Mouse (Mus musculus) bone marrow macrophage, adult 2 months (primary cell): Measurements from ENCODE around the gene Uhrf1bp1. TPM values are rescaled to one million over a fixed set of nuclear protein-coding genes. Genes with fewer than 3 reads are reported as not detected.

Experiments used
- H3K27ac ChIP-seq: 2 replicates; pipeline ENCODE4 v1.5.1; 2012; ENCODE audit warnings: low read depth, low read length; ENCODE audit not compliant: insufficient read depth
- H3K4me1 ChIP-seq: 2 replicates; pipeline ENCODE4 v1.6.1; 2012; ENCODE audit warnings: low read length; ENCODE audit not compliant: control insufficient read depth, insufficient read depth
- H3K4me3 ChIP-seq: 2 replicates; pipeline ENCODE4 v1.5.1; 2012; ENCODE audit warnings: mild to moderate bottlenecking, low read length, moderate library complexity; ENCODE audit not compliant: insufficient read depth
- CTCF ChIP-seq: IDR thresholded peaks from 2 replicates; pipeline ENCODE4 v1.5.1; 2012; ENCODE audit warnings: low read depth, mild to moderate bottlenecking, low read length, moderate library complexity
- POLR2A ChIP-seq: IDR thresholded peaks from 2 replicates; pipeline ENCODE4 v1.6.1; 2012; ENCODE audit warnings: mild to moderate bottlenecking, low read depth, low read length, borderline replicate concordance
- polyA plus RNA-seq: library from polyadenylated mRNA; stranded (reverse); fragments of >200 nt; gene quantifications from 2 replicates; pipeline ENCODE4 v1.2.4, GENCODE M21; 2012; ENCODE audit not compliant: missing spikeins, insufficient read depth, insufficient read length

The Uhrf1bp1 gene
- polyA plus RNA-seq, 1 experiment, result 7.5 TPM

DNA sequence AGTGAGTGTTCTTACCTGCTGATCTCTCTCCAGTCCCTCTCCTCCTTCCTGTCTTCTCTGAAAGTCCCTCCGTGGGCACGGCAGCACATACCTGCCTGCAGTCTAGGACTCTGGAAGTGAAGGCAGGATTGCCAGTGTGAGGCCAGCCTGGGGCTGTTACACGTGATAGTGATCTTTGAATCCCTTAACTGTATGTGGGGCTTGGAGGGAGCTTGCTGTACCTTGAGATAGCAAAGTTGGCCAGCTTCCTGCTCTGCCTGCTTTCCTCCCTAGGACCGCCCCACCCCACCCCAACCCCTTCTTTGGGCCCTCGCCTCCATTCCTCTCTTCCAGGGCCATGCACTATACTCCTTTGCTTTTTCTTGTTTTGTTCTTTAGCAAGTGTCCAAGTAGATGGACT is 18.3 kb downstream of the Uhrf1bp1 start:
- peaks cover 5% of the 10 kb centered on the region; the same call in 1 of the 2 replicates for H3K4me1 ChIP-seq
- TF ChIP-seq CTCF, result no peak
- no peak for TF ChIP-seq POLR2A
- H3K27ac ChIP-seq, result no peak overlapping the region
- no peak overlapping the region for H3K4me3 ChIP-seq

GRCm38 (mm10) chr17:27881518-27881917 is 25.3 kb downstream of the Uhrf1bp1 start:
- Histone ChIP-seq H3K4me3 (no peak overlapping the region), H3K4me1 (no peaks in the 10 kb centered on the region), H3K27ac (no peak overlapping the region)
- no peak for TF ChIP-seq POLR2A
- TF ChIP-seq CTCF, result no peak

GRCm38 (mm10) chr17:27883129-27883528 is 26.9 kb downstream of the Uhrf1bp1 start:
- no peak overlapping the region for H3K4me3 ChIP-seq
- TF ChIP-seq POLR2A, result no peak
- TF ChIP-seq CTCF, result no peak
- no peaks in the 10 kb centered on the region for H3K4me1 ChIP-seq
- H3K27ac ChIP-seq, result no peak overlapping the region

GRCm38 (mm10) chr17:27883994-27884393 is 27.8 kb downstream of the Uhrf1bp1 start:
- no peak for TF ChIP-seq CTCF
- no peak for TF ChIP-seq POLR2A
- Histone ChIP-seq H3K4me1 (no peaks in the 10 kb centered on the region), H3K27ac (no peak overlapping the region), H3K4me3 (no peak overlapping the region)

DNA sequence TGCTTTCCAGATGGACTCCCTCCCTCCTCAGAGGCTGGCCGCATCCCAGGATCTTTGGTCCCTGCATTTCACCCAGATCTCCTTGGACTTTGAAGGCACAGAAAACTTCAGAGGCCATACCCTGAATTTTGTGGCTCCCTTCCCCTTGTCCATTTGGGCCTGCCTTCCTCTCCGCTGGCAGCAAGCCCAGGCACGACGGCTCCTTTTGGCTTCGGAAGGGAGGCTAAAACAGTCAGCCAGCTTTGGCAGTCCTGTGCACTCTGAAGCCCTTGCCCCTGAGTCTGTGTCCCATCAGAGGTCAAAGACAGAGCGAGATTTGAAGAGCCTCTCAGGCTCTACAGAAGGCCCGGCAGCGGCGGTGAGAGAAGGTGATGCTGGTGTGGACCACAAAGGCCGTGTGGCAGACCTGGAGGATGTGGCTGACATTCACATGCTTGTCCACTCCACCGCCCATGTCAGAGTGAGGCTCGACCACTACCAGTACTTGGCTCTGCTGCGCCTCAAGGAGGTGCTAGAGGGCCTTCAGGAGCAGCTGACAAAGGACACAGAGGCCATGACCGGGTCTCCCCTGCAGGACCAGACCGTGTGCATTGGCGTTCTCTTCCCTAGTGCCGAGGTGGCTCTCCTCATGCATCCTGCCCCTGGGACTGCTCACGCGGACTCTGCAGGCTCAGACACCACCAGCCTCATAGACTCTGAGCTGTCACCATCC is 30.4 kb downstream of the Uhrf1bp1 start:
- no peak for TF ChIP-seq POLR2A
- no peak for TF ChIP-seq CTCF
- no peak overlapping the region for H3K4me3 ChIP-seq
- H3K4me1 ChIP-seq, result no peaks in the 10 kb centered on the region
- H3K27ac ChIP-seq, result no peak overlapping the region

DNA sequence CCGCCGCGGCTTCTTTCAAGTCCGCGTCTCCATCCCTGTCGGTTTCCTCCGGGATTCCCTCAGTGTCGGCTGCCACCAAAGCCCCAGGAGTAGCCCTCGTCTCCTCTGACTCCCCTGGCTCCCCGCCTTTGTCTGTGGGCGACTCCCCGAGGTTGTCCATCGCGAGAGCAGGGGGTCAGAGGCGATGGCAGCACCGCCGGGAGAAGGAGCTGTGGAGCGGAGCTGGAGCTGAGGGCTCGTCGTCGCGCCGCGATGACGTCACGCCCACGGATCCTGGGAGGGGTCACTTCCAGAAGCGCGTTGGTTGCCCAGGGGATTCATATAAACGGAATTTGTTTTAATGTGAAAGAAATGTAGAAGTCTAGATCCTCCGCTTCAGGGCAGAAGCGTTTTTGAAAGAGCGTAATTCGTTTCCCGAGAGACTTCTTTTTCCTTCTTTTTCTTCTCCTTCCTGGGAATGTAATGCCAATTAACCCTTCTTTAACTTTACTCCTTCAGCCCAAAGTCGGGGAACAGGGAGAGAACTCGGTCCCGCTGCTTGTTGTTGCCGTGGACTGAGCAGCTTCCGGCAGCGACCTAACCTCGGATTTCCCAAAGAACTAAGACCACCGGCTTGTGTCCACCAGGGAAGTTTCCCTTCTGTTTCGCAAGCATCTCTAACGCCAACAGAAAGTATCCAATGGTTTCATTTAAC is 51.4 kb downstream of the Uhrf1bp1 start:
- Histone ChIP-seq H3K4me3 (peak overlapping the region; percentile 83), H3K27ac (no peak overlapping the region), H3K4me1 (peaks cover 10% of the 10 kb centered on the region)
- TF ChIP-seq POLR2A (no peak), CTCF (no peak)

GRCm38 (mm10) chr17:27908206-27908887 is 52.1 kb downstream of the Uhrf1bp1 start:
- H3K4me1 ChIP-seq, result peaks cover 12% of the 10 kb centered on the region
- 0 out of 2 replicates have a peak overlapping the region, but pooled peaks have one; percentile 57 for H3K27ac ChIP-seq
- TF ChIP-seq CTCF, result no peak
- no peak for TF ChIP-seq POLR2A
- peak overlapping the region; percentile 83 for H3K4me3 ChIP-seq

- Histone ChIP-seq H3K4me3 (peak within 1 kb of the TSS; percentile 83), H3K27ac (peak within 1 kb of the TSS; percentile 95), H3K4me1 (peaks cover 12% of the 10 kb centered on the region)
- TF ChIP-seq CTCF, result no peak
- no peak for TF ChIP-seq POLR2A
These were observed 52.8 kb downstream of the Uhrf1bp1 start, which contains the start of gene Anks1 for GRCm38 (mm10) chr17:27908888-27909621. TSS of gene Anks1 (plus strand) at chr17:27909306.
